ENCODE assay signal across 30 mouse cellular contexts in genomic region chr9:28474586-28474985, GRCm38 (mm10).
DNase-seq lines count a peak whose midpoint lies in the region; ATAC-seq and TF ChIP-seq lines count a peak whose summit lies in the region.
"Had no signal": no experiment of that assay in that cellular context is flagged by ENCODE, and none has a peak within 500 bp of the region (broad histone marks: within the 10 kb centered on the region; RNA-seq: fewer than 3 reads in every experiment).

No protein-coding gene starts in this region.

- no peaks in the 10 kb centered on the region for H3K36me3 ChIP-seq in midbrain, embryonic 15.5 days (replicated peaks)
- H3K36me3 ChIP-seq: embryonic facial prominence, embryonic 13.5 days; embryonic facial prominence, embryonic 15.5 days; forebrain, embryonic 10.5 days; forebrain, embryonic 12.5 days; G1E had no signal

- no peaks in the 10 kb centered on the region for H3K27me3 ChIP-seq in midbrain, embryonic 15.5 days (replicated peaks)
- H3K27me3 ChIP-seq: CH12.LX; embryonic facial prominence, embryonic 13.5 days; embryonic facial prominence, embryonic 15.5 days; forebrain, embryonic 12.5 days had no signal

- H3K4me3 ChIP-seq in layer of hippocampus, adult 2 months: no peak overlapping the region
- no peak overlapping the region for H3K4me3 ChIP-seq in midbrain, embryonic 15.5 days
- H3K4me3 ChIP-seq: embryonic facial prominence, embryonic 13.5 days; embryonic facial prominence, embryonic 15.5 days; erythroblast, embryonic 14.5 days; forebrain, embryonic 10.5 days; forebrain, embryonic 12.5 days had no signal

- no peak overlapping the region for H3K4me2 ChIP-seq in midbrain, embryonic 15.5 days
- H3K4me2 ChIP-seq: embryonic facial prominence, embryonic 13.5 days; embryonic facial prominence, embryonic 15.5 days; forebrain, embryonic 12.5 days had no signal

- no peaks in the 10 kb centered on the region for H3K9me3 ChIP-seq in midbrain, embryonic 15.5 days
- H3K9me3 ChIP-seq: embryonic facial prominence, embryonic 13.5 days; embryonic facial prominence, embryonic 15.5 days; forebrain, embryonic 10.5 days; forebrain, embryonic 12.5 days; G1E had no signal

- no peaks in the 10 kb centered on the region for H3K4me1 ChIP-seq in midbrain, embryonic 15.5 days
- H3K4me1 ChIP-seq: embryonic facial prominence, embryonic 13.5 days; embryonic facial prominence, embryonic 15.5 days; forebrain, embryonic 10.5 days; forebrain, embryonic 12.5 days had no signal

- 94% methylated on average over 6 of the region's 6 CpGs for WGBS in midbrain, embryonic 15.5 days

- H3K27ac ChIP-seq in layer of hippocampus, adult 2 months: no peak overlapping the region
- no peak overlapping the region for H3K27ac ChIP-seq in midbrain, embryonic 15.5 days
- H3K27ac ChIP-seq: embryonic facial prominence, embryonic 13.5 days; embryonic facial prominence, embryonic 15.5 days; forebrain, embryonic 10.5 days; forebrain, embryonic 12.5 days had no signal

- ATAC-seq in frontal cortex, adult (ENCODE audit: low TSS enrichment): peak; percentile 50
- ATAC-seq in midbrain, embryonic 15.5 days (replicated peaks): no peak
- ATAC-seq: activated CD4-positive, CD25-positive, alpha-beta regulatory T cell, adult 4 months; CD4-positive, CD25-positive, alpha-beta regulatory T cell, adult 4 months; forebrain, embryonic 14.5 days; Patski had no signal

- DNase-seq in frontal cortex, postnatal 14 days (ENCODE audit: low spot score in 2 of 2): no peak
- DNase-seq in layer of hippocampus, adult 11-12 months (ENCODE audit: low spot score): peak; percentile 16
- no peak for DNase-seq in layer of hippocampus, adult 8-10 months (ENCODE audit: low spot score in 2 of 2)
- DNase-seq in layer of hippocampus, adult 2 months (ENCODE audit: low spot score in 2 of 2): peak; percentile 14 to 21
- no peak for DNase-seq in layer of hippocampus, adult 9-11 months
- peak; percentile 74 for DNase-seq in brain, adult 2 months (ENCODE audit: low read depth, low spot score)
- DNase-seq: adrenal gland, adult 8-10 months; adrenal gland, postnatal 14 days; adrenal gland, postnatal 36 days; B cell, adult 2 months; cerebellum, adult 11 months; cerebellum, adult 18-20 months; cerebellum, adult 8-10 months; cerebellum, adult 9-11 months; cerebellum, postnatal 14 days; cerebellum, postnatal 36 days; embryo, embryonic 11 days had no signal

- no peak overlapping the region for H3K9ac ChIP-seq in midbrain, embryonic 15.5 days
- H3K9ac ChIP-seq: embryonic facial prominence, embryonic 13.5 days; embryonic facial prominence, embryonic 15.5 days; forebrain, embryonic 12.5 days had no signal

- TF ChIP-seq CTCF in layer of hippocampus, adult 2 months (conservative IDR thresholded peaks at IDR 0.05): no peak

Comparison
In these comparisons a context has a peak if more than half of its experiments do, and no peak if none do; other contexts are left out.
1. DNase-seq: peak in layer of hippocampus, adult 11-12 months (single experiment), layer of hippocampus, adult 2 months (2 of 2) and brain, adult 2 months (single experiment); none in frontal cortex, postnatal 14 days (0 of 2), layer of hippocampus, adult 8-10 months (0 of 2) and layer of hippocampus, adult 9-11 months (single experiment).